In genomic region chr12:49106399-49107382, GRCm38 (mm10) we compare ENCODE assay signal across 8 mouse cellular contexts.
DNase-seq lines count a peak whose midpoint lies in the region; ATAC-seq lines count a peak whose summit lies in the region.
"Had no signal": no experiment of that assay in that cellular context is flagged by ENCODE, and none has a peak within 500 bp of the region (broad histone marks: within the 10 kb centered on the region; RNA-seq: fewer than 3 reads in every experiment).

No protein-coding gene starts in this region.

- no peak overlapping the region for H3K4me3 ChIP-seq in forebrain, embryonic 11.5 days (ENCODE audit: low read depth, low read length)
- no peak overlapping the region for H3K4me3 ChIP-seq in kidney, embryonic 15.5 days (replicated peaks)
- H3K4me3 ChIP-seq in midbrain, embryonic 11.5 days (ENCODE audit: low read depth, low read length): no peak overlapping the region
- H3K4me3 ChIP-seq: limb, embryonic 15.5 days had no signal

- H3K27me3 ChIP-seq in forebrain, embryonic 11.5 days (ENCODE audit: control insufficient read depth, insufficient read depth, low read length): no peaks in the 10 kb centered on the region
- no peaks in the 10 kb centered on the region for H3K27me3 ChIP-seq in kidney, embryonic 15.5 days
- H3K27me3 ChIP-seq in midbrain, embryonic 11.5 days (ENCODE audit: control insufficient read depth, insufficient read depth, low read length): no peaks in the 10 kb centered on the region
- H3K27me3 ChIP-seq: limb, embryonic 15.5 days had no signal

- H3K9ac ChIP-seq in forebrain, embryonic 11.5 days (ENCODE audit: low read length): no peak overlapping the region
- H3K9ac ChIP-seq in kidney, embryonic 15.5 days: no peak overlapping the region
- H3K9ac ChIP-seq in midbrain, embryonic 11.5 days (ENCODE audit: low read length): no peak overlapping the region
- H3K9ac ChIP-seq: limb, embryonic 15.5 days had no signal

- no peak overlapping the region for H3K4me2 ChIP-seq in forebrain, embryonic 11.5 days (ENCODE audit: low read depth, low read length, severe bottlenecking)
- no peak overlapping the region for H3K4me2 ChIP-seq in kidney, embryonic 15.5 days
- H3K4me2 ChIP-seq in midbrain, embryonic 11.5 days: no peak overlapping the region
- H3K4me2 ChIP-seq: limb, embryonic 15.5 days had no signal

- no peaks in the 10 kb centered on the region for H3K9me3 ChIP-seq in forebrain, embryonic 11.5 days (ENCODE audit: control insufficient read depth, low read length)
- H3K9me3 ChIP-seq in kidney, embryonic 15.5 days (replicated peaks): no peaks in the 10 kb centered on the region
- no peaks in the 10 kb centered on the region for H3K9me3 ChIP-seq in midbrain, embryonic 11.5 days (ENCODE audit: control insufficient read depth, low read length)
- H3K9me3 ChIP-seq: limb, embryonic 15.5 days had no signal

- DNase-seq in 3T3-L1 (ENCODE audit: low read depth, low spot score) (peak; percentile 51), ES-CJ7 (ENCODE audit: low read depth, low spot score) (peak; percentile 12)
- no peak for DNase-seq in forebrain, embryonic 11.5 days (ENCODE audit: low spot score)
- peak; percentile 91 for DNase-seq in midbrain, embryonic 11.5 days (ENCODE audit: low spot score, missing footprints)
- no peak for DNase-seq in thymus, postnatal 25 days
- no peak for DNase-seq in heart, adult 9 months (ENCODE audit: low spot score in 2 of 2)

- peak; percentile 59; the same call in 1 of the 2 replicates for ATAC-seq in forebrain, embryonic 11.5 days (replicated peaks; ENCODE audit: low FRiP score)
- 0 out of 2 replicates have a peak, but pooled peaks have one; percentile 52 for ATAC-seq in kidney, embryonic 15.5 days (replicated peaks; ENCODE audit: low FRiP score)
- ATAC-seq in midbrain, embryonic 11.5 days (ENCODE audit: low FRiP score): peak; percentile 66; the same call in 1 of the 2 replicates

- WGBS in forebrain, embryonic 11.5 days: 61% methylated on average over 7 of the region's 7 CpGs
- 32% methylated on average over 7 of the region's 7 CpGs for whole genome bisulfite sequencing in kidney, embryonic 15.5 days
- 59% methylated on average over 7 of the region's 7 CpGs for WGBS in midbrain, embryonic 11.5 days

- no peaks in the 10 kb centered on the region for H3K4me1 ChIP-seq in forebrain, embryonic 11.5 days (replicated peaks; ENCODE audit: control insufficient read depth, insufficient read depth, low read length)
- no peaks in the 10 kb centered on the region for H3K4me1 ChIP-seq in kidney, embryonic 15.5 days
- no peaks in the 10 kb centered on the region for H3K4me1 ChIP-seq in midbrain, embryonic 11.5 days (ENCODE audit: control insufficient read depth, insufficient read depth, low read length)
- H3K4me1 ChIP-seq: limb, embryonic 15.5 days had no signal

- no peaks in the 10 kb centered on the region for H3K36me3 ChIP-seq in forebrain, embryonic 11.5 days (ENCODE audit: control insufficient read depth, insufficient read depth, low read length)
- H3K36me3 ChIP-seq in kidney, embryonic 15.5 days: no peaks in the 10 kb centered on the region
- H3K36me3 ChIP-seq in midbrain, embryonic 11.5 days (ENCODE audit: control insufficient read depth, insufficient read depth, low read length): no peaks in the 10 kb centered on the region
- H3K36me3 ChIP-seq: limb, embryonic 15.5 days had no signal

- no peak overlapping the region for H3K27ac ChIP-seq in forebrain, embryonic 11.5 days (ENCODE audit: low read depth, low read length)
- no peak overlapping the region for H3K27ac ChIP-seq in kidney, embryonic 15.5 days
- H3K27ac ChIP-seq in midbrain, embryonic 11.5 days (ENCODE audit: low read depth, low read length): no peak overlapping the region
- H3K27ac ChIP-seq: limb, embryonic 15.5 days had no signal

Comparison
In these comparisons a context has a peak if more than half of its experiments do, and no peak if none do; other contexts are left out.
1. DNase-seq: peak in 3T3-L1 (single experiment), ES-CJ7 (single experiment) and midbrain, embryonic 11.5 days (single experiment); none in forebrain, embryonic 11.5 days (single experiment), thymus, postnatal 25 days (single experiment) and heart, adult 9 months (0 of 2).
2. Peak in every context shown above with its lines, with median percentiles within 50 percentile points of each other: ATAC-seq.